In the genomic region with DNA sequence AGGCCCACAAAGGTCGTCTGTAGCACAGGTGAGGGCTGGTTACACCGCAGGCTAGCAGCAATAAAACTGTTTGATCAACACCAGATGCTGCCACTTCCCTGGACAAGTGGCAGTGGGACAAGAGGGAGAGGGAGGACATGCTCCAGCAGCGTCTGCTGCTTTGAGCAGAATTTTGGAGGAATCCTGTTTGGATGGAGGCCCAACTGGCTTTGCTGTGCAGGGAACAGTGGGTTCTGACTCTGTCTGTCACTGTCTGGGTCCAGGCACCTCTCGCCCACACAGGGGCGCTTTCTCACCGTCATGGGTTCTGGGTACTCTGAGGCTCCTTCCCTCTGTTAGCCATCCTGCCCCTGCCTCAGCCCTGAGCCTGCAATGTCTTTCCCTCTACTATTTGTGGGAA, we compare ENCODE assay signal across 8 mouse cellular contexts.
DNase-seq lines count a peak whose midpoint lies in the region; ATAC-seq and TF ChIP-seq lines count a peak whose summit lies in the region.

No protein-coding gene starts in this region.

- peaks cover 7 to 12% of the 10 kb centered on the region in 2 experiments; a peak in 3 of 4 replicates for H3K4me1 ChIP-seq in heart, embryonic 14.5 days (ENCODE audit: control insufficient read depth in 2 of 2, insufficient read depth in 2 of 2, low read length in 2 of 2)
- H3K4me1 ChIP-seq in cortical plate, adult 2 months (ENCODE audit: control insufficient read depth, insufficient read depth, low read length): peaks cover 5% of the 10 kb centered on the region
- H3K4me1 ChIP-seq in hindbrain, postnatal 0 days (ENCODE audit: insufficient read depth, low read length): no peaks in the 10 kb centered on the region
- peaks cover 2% of the 10 kb centered on the region; the same call in 1 of the 2 replicates for H3K4me1 ChIP-seq in neural tube, embryonic 13.5 days (replicated peaks)

- H3K27ac ChIP-seq in heart, embryonic 14.5 days (replicated peaks in 1 of 2; ENCODE audit: control insufficient read depth in 1 of 2, insufficient read depth in 1 of 2, low read depth in 2 of 2, low read length in 2 of 2): no peak overlapping the region
- no peak overlapping the region for H3K27ac ChIP-seq in cortical plate, adult 2 months (ENCODE audit: insufficient read depth, low read length)
- H3K27ac ChIP-seq in hindbrain, postnatal 0 days: no peak overlapping the region
- H3K27ac ChIP-seq in neural tube, embryonic 13.5 days (replicated peaks): no peak overlapping the region

- 0 out of 2 replicates have a peak, but pooled peaks have one; percentile 22 for TF ChIP-seq CTCF in cortical plate, adult 2 months (IDR thresholded peaks at IDR 0.05; ENCODE audit: extremely low read depth, insufficient read depth, low read length)
- peak; percentile 65 for TF ChIP-seq CTCF in hindbrain, postnatal 0 days (IDR thresholded peaks at IDR 0.05; ENCODE audit: low read depth)

- no peaks in the 10 kb centered on the region for H3K36me3 ChIP-seq in heart, embryonic 14.5 days (ENCODE audit: control insufficient read depth, insufficient read depth, low read length)
- H3K36me3 ChIP-seq in hindbrain, postnatal 0 days (ENCODE audit: insufficient read depth, low read length): no peaks in the 10 kb centered on the region
- no peaks in the 10 kb centered on the region for H3K36me3 ChIP-seq in neural tube, embryonic 13.5 days

- no peak for ATAC-seq in heart, embryonic 14.5 days (ENCODE audit: insufficient number of reproducible peaks, insufficient read depth, low FRiP score, low read depth)
- ATAC-seq in hindbrain, postnatal 0 days: peak; percentile 83
- peak; percentile 54; the same call in 1 of the 2 replicates for ATAC-seq in neural tube, embryonic 13.5 days (ENCODE audit: low read depth)

- H3K9me3 ChIP-seq in heart, embryonic 14.5 days (ENCODE audit: control insufficient read depth, low read length): no peaks in the 10 kb centered on the region
- no peaks in the 10 kb centered on the region for H3K9me3 ChIP-seq in hindbrain, postnatal 0 days (ENCODE audit: low read length)
- H3K9me3 ChIP-seq in neural tube, embryonic 13.5 days: no peaks in the 10 kb centered on the region

- intact Hi-C loops in left cerebral cortex, postnatal 14 days (cut with DNase I): no loop called here

- H3K27me3 ChIP-seq in heart, embryonic 14.5 days (ENCODE audit: control insufficient read depth, insufficient read depth, low read length): no peaks in the 10 kb centered on the region
- no peaks in the 10 kb centered on the region for H3K27me3 ChIP-seq in hindbrain, postnatal 0 days (ENCODE audit: insufficient read depth, low read length)
- H3K27me3 ChIP-seq in neural tube, embryonic 13.5 days: no peaks in the 10 kb centered on the region

- WGBS in heart, embryonic 14.5 days: 52% methylated on average over 6 of the region's 6 CpGs
- WGBS in hindbrain, postnatal 0 days: 52% methylated on average over 6 of the region's 6 CpGs
- 46% methylated on average over 6 of the region's 6 CpGs for WGBS in neural tube, embryonic 13.5 days

- peak overlapping the region; percentile 0; the same call in 1 of the 2 replicates for H3K9ac ChIP-seq in heart, embryonic 14.5 days (ENCODE audit: low read length)
- no peak overlapping the region for H3K9ac ChIP-seq in hindbrain, postnatal 0 days (replicated peaks; ENCODE audit: low read length)
- H3K9ac ChIP-seq in neural tube, embryonic 13.5 days: no peak overlapping the region

- no peak overlapping the region for H3K4me2 ChIP-seq in heart, embryonic 14.5 days (ENCODE audit: low read length)
- H3K4me2 ChIP-seq in hindbrain, postnatal 0 days (ENCODE audit: low read depth, low read length): no peak overlapping the region
- H3K4me2 ChIP-seq in neural tube, embryonic 13.5 days: no peak overlapping the region

- no peak for DNase-seq in heart, adult 18-20 months
- DNase-seq in hindbrain, postnatal 0 days (ENCODE audit: low spot score): peak; percentile 62
- DNase-seq in left cerebral cortex, postnatal 14 days (ENCODE audit: low spot score in 2 of 2): no peak
- DNase-seq in spleen, adult 18-20 months: no peak
- no peak for DNase-seq in frontal cortex, postnatal 10 days (ENCODE audit: low spot score in 2 of 2)

- TF ChIP-seq POLR2A in cortical plate, adult 2 months (IDR thresholded peaks at IDR 0.05; ENCODE audit: extremely low read depth, insufficient read depth, low read length): no peak

- no peak overlapping the region for H3K4me3 ChIP-seq in heart, embryonic 14.5 days (ENCODE audit: control insufficient read depth in 1 of 2, insufficient read depth in 1 of 2, low read depth in 1 of 2, low read length in 2 of 2)
- H3K4me3 ChIP-seq in cortical plate, adult 2 months (ENCODE audit: insufficient read depth, low read length): no peak overlapping the region
- no peak overlapping the region for H3K4me3 ChIP-seq in hindbrain, postnatal 0 days (ENCODE audit: low read length)
- H3K4me3 ChIP-seq in neural tube, embryonic 13.5 days: no peak overlapping the region
